Mouse (Mus musculus) B cell, adult 67 days (primary cell): ENCODE measurements around the gene Pfn2. TPM values are rescaled to one million over a fixed set of nuclear protein-coding genes. Genes with fewer than 3 reads are reported as not detected.

Source experiments
- total RNA-seq, 2 experiments: library from RNA; stranded (reverse); gene quantifications; 4 replicates each; pipeline ENCODE4 v1.2.4; 2023

Gene Pfn2
- 1 to 10 TPM in 1 of 2 experiments, under 1 TPM in 1; 0.39 to 1.6 TPM for total RNA-seq

GRCm38 (mm10) chr3:57847760-57848185, at the start of gene Pfn2:
Gene Pfn2, minus strand, starts transcription at chr3:57848079.

Other genes starting within 250 kb of the Pfn2 start
- gene Commd2, start 196.4 kb downstream of the Pfn2 start, total RNA-seq = 10 to 100 TPM; 25.6 to 27.4 TPM
- not detected for gene Ankub1, start 155.3 kb downstream of the Pfn2 start, total RNA-seq
- 10 to 100 TPM; 79.2 to 81.8 TPM for gene Rnf13, start 112.0 kb downstream of the Pfn2 start, total RNA-seq